Mouse (Mus musculus) brain, embryonic 14.5 days (tissue): ENCODE measurements around the gene Chd6. TPM values are rescaled to one million over a fixed set of nuclear protein-coding genes. Genes with fewer than 3 reads are reported as not detected.

Source experiments
- DNase-seq: peaks from one replicate; pipeline ENCODE4 v3.0.0-alpha.2; 2011; ENCODE audit warnings: low read depth
- CTCF ChIP-seq: fragments of 200-500 bp; IDR thresholded peaks from 2 replicates; pipeline ENCODE4 v1.5.1; 2012; ENCODE audit warnings: inconsistent platforms, mild to moderate bottlenecking, moderate library complexity, borderline replicate concordance; ENCODE audit not compliant: insufficient read depth, insufficient read length; ENCODE audit errors: extremely low read depth
- POLR2A ChIP-seq: fragments of 200-500 bp; IDR thresholded peaks from 2 replicates; pipeline ENCODE4 v1.6.1; 2012; ENCODE audit warnings: mild to moderate bottlenecking, inconsistent platforms, borderline replicate concordance; ENCODE audit not compliant: poor library complexity, insufficient read depth, insufficient read length, severe bottlenecking; ENCODE audit errors: extremely low read depth
- polyA plus RNA-seq: library from polyadenylated mRNA; depleted of rRNA; stranded (reverse); fragments of >200 nt; gene quantifications from 2 replicates; pipeline ENCODE4 v1.2.3, GENCODE M21; 2012

Chd6 gene
- polyA plus RNA-seq, 1 experiment, result 41.5 TPM

- no peak for TF ChIP-seq POLR2A
- no peak for TF ChIP-seq CTCF
- DNase-seq, result no peak
These were observed 84.3 kb downstream of the Chd6 start for GRCm38 (mm10) chr2:161024606-161025005.

- peak; percentile 79 for DNase-seq
- no peak for TF ChIP-seq CTCF
- TF ChIP-seq POLR2A, result no peak
These were observed 91.0 kb downstream of the Chd6 start for GRCm38 (mm10) chr2:161017913-161018312.

GRCm38 (mm10) chr2:161012577-161013251 lies 96.2 kb downstream of the Chd6 start:
- DNase-seq, result no peak
- TF ChIP-seq POLR2A (no peak), CTCF (no peak)

GRCm38 (mm10) chr2:161004338-161004737 lies 104.5 kb downstream of the Chd6 start:
- TF ChIP-seq POLR2A, result no peak
- TF ChIP-seq CTCF, result no peak
- peak; percentile 24 for DNase-seq

- DNase-seq, result no peak
- no peak for TF ChIP-seq CTCF
These were observed 111.7 kb downstream of the Chd6 start for GRCm38 (mm10) chr2:160996987-160997763.

DNA sequence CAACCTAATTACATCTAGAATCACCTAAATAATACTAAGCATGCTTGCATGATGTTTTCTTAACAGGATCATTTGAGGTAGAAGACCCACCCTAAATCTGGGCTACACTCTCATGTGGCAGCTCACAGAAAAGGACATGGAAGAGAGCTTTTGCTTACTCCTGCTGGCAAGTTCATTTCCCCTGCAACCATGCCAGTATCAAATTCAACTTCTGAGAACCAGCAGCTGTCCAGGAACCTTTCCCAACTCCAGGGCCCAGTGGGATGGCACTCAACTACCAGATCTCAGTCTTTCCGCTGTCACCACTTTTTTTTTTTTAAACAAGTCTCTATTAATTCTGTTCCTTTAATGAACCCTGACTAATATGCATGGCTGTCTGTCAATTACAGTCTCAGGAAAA lies 114.7 kb downstream of the Chd6 start:
- DNase-seq, result peak; percentile 8
- TF ChIP-seq CTCF (no peak), POLR2A (no peak)

DNA sequence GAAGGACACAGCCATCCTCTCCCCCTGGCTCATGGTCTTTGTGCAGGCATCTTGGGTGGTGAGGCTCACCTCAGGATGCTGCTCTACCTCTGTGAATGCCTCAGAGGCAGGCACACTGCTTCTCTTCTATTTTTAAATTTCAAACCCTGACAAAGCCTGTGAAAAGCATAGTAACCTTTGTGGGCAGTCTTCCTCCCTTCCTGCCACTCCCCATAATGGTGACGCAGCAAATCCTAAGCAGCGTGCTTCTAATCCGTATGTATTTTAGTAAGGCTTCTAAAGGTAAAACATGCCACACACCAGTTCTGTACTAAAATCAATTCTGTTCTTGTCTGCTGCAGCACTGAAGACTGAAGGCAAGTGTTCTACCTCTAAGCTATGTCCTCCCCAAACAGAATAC lies 116.4 kb downstream of the Chd6 start:
- TF ChIP-seq CTCF (no peak), POLR2A (no peak)
- no peak for DNase-seq

GRCm38 (mm10) chr2:160990339-160991070 lies 118.4 kb downstream of the Chd6 start:
- DNase-seq, result no peak
- TF ChIP-seq POLR2A (no peak), CTCF (no peak)

DNA sequence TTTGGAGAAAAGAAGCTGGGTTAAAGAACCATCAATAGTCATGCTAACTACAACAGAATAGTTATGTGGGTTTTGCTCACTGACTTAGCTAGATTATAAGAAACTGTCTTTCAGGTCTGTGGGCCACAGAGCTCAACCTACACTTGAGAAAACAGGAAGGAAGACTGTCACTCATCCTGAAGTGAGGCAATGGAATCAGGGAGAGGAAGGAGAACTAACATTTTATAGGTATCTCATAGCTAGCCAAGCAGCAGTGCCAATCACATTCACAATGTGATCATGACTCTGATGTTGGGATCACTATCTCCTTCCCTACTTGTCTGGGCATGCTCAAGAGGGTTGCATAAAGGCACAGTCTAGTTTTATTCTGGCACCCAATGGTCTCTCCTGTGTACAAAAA lies 121.4 kb downstream of the Chd6 start:
- TF ChIP-seq CTCF (no peak), POLR2A (no peak)
- no peak for DNase-seq

DNA sequence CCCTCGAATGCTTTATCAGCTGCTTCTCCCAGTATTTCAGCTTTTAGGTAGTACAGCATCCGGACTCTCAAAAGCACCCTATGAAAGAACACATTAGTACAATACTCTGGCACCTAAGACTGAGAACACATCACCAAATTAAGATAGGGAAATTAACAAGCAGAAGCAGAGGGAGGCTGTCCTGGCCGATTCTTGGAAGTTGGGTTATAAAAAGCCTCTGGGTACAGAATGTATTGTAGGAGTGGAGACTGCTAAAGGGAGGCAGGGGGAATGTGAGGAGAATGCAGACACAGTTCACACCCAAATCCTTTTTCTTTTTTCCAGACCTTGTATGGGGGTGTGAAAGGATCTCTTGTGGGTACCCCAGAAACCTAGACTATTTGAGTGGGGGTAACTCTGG lies 126.2 kb downstream of the Chd6 start:
- DNase-seq, result no peak
- TF ChIP-seq CTCF (no peak), POLR2A (no peak)

DNA sequence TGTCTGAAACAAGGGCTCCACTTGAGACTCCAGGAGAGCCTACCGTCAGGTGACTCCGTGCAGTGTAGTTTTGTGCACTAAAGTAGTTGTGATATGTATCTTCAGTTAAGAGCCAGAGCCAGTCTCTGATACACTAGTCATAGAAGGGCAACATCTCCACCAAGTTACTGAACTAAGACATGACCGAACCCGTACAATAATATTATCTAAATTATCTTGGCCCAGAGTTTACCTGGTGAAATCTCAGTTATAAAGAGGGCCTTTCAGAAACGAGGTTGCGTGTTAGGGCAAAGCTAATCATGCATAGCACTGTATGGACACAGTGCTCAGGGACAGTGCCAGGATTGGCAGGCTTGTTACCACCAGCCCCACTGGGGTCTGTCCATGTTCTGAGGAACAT lies 127.1 kb downstream of the Chd6 start:
- TF ChIP-seq POLR2A, result no peak
- no peak for TF ChIP-seq CTCF
- DNase-seq, result no peak

- no peak for TF ChIP-seq CTCF
- no peak for TF ChIP-seq POLR2A
These were observed 130.2 kb downstream of the Chd6 start for GRCm38 (mm10) chr2:160978651-160979050.

DNA sequence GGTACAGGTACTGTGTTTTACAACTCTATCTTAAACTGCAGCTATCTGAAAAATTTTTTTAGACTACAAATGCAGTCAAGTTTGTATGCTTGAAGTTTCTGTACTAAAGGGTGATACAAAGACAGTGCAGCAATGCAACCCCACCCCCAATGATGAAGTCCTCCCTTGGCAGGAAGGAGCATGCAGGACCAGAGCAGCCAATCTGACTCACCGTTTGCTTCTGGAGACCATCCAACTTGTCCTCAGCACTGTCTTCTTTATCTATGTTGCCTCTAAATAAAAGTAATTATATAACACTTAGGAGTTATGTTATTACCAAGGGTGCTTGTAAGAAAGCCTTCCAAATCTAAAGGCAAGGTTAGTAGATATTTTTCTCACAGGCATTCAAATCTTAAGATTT lies 131.6 kb downstream of the Chd6 start:
- no peak for DNase-seq

More at GRCm38 (mm10) chr2:160978651-160979050, 130.2 kb downstream of the Chd6 start:
- DNase-seq, result no peak

More for the DNA sequence above, 131.6 kb downstream of the Chd6 start:
- TF ChIP-seq POLR2A (no peak), CTCF (no peak)
